Mouse (Mus musculus) midbrain, postnatal 0 days (tissue): ENCODE results near the gene Rngtt. TPM values are rescaled to one million over a fixed set of nuclear protein-coding genes. Genes with fewer than 3 reads are reported as not detected.

Source experiments
- ATAC-seq: fragments of 200-750 bp; cut with Nextera tagmentation; 2 replicates; pipeline ENCODE4 v1.8.0; 2017; ENCODE audit warnings: moderate number of reproducible peaks, mild to moderate bottlenecking, moderate TSS enrichment, moderate library complexity; ENCODE audit not compliant: low FRiP score
- DNase-seq: peaks from one replicate; pipeline ENCODE4 v3.0.0-alpha.2; 2015; ENCODE audit warnings: low spot score
- H3K27ac ChIP-seq: fragments of 300-500 bp; sonication (generic); 2 replicates; pipeline ENCODE4 v1.5.1; 2014; ENCODE audit warnings: low read depth, mild to moderate bottlenecking, low read length, mixed read lengths
- H3K27me3 ChIP-seq: fragments of 300-500 bp; sonication (generic); 2 replicates; pipeline ENCODE4 v1.6.1; 2014; ENCODE audit warnings: low read length, control low read depth, mixed read lengths; ENCODE audit not compliant: insufficient read depth
- H3K36me3 ChIP-seq: fragments of 300-500 bp; sonication (generic); 2 replicates; pipeline ENCODE4 v1.6.1; 2014; ENCODE audit warnings: low read length, control low read depth, mixed read lengths; ENCODE audit not compliant: insufficient read depth
- H3K4me1 ChIP-seq: fragments of 300-500 bp; sonication (generic); 2 replicates; pipeline ENCODE4 v1.6.1; 2014; ENCODE audit warnings: mild to moderate bottlenecking, control low read depth, antibody characterized with exemption, low read length, mixed read lengths; ENCODE audit not compliant: insufficient read depth
- H3K4me2 ChIP-seq: fragments of 300-500 bp; sonication (generic); 2 replicates; pipeline ENCODE4 v1.6.1; 2014; ENCODE audit warnings: low read depth, mild to moderate bottlenecking, low read length, mixed read lengths; ENCODE audit not compliant: poor library complexity, severe bottlenecking
- H3K4me3 ChIP-seq: fragments of 300-500 bp; sonication (generic); 2 replicates; pipeline ENCODE4 v1.5.1; 2014; ENCODE audit warnings: low read depth, mild to moderate bottlenecking, low read length, moderate library complexity
- H3K9ac ChIP-seq: fragments of 300-500 bp; sonication (generic); replicated peaks from 2 replicates; pipeline ENCODE4 v1.6.1; 2014; ENCODE audit warnings: mild to moderate bottlenecking, low read length, moderate library complexity, mixed read lengths; ENCODE audit not compliant: poor library complexity, severe bottlenecking
- H3K9me3 ChIP-seq: fragments of 300-500 bp; sonication (generic); 2 replicates; pipeline ENCODE4 v1.6.1; 2016; ENCODE audit warnings: low read length, control low read depth
- CTCF ChIP-seq: IDR thresholded peaks from 2 replicates; pipeline ENCODE4 v1.5.1; 2016; ENCODE audit warnings: antibody characterized with exemption, mild to moderate bottlenecking
- WGBS: fragments of 180-500 bp; shearing (Covaris S2); extraction: QIAGEN DNeasy Blood & Tissue Kit; methylation state at CpG from one replicate; pipeline ENCODE4 v1.1.7; 2014; 5-methylcytosine and 5-hydroxymethylcytosine counted together
- polyA plus RNA-seq: library from polyadenylated mRNA; unstranded; fragments of >200 nt; fragmentation: Nextera tagmentation; extraction: Ambion mirVana; gene quantifications from 2 replicates; pipeline ENCODE4 v1.2.1, GENCODE M21; 2015
- total RNA-seq: library from RNA; depleted of rRNA; stranded (reverse); fragments of >200 nt; gene quantifications from 2 replicates; pipeline ENCODE4 v1.2.3, GENCODE M21; 2014

Rngtt gene
- total and polyA plus RNA-seq, 2 experiments from 2014 or later = 16.1 to 16.8 TPM

- H3K27me3 ChIP-seq = no peaks in the 10 kb centered on the region
- no peak overlapping the region for H3K4me2 ChIP-seq
- 92% methylated on average over 3 of the region's 3 CpGs for WGBS
- no peaks in the 10 kb centered on the region for H3K36me3 ChIP-seq
- ATAC-seq (no peak), DNase-seq (no peak)
- H3K9ac ChIP-seq = no peak overlapping the region
- no peak overlapping the region for H3K4me3 ChIP-seq
- H3K9me3 ChIP-seq = no peaks in the 10 kb centered on the region
- no peaks in the 10 kb centered on the region for H3K4me1 ChIP-seq
- TF ChIP-seq CTCF = no peak
- H3K27ac ChIP-seq = no peak overlapping the region
Measured at GRCm38 (mm10) chr4:33465871-33466270, 155.8 kb downstream of the Rngtt start.

GRCm38 (mm10) chr4:33466970-33467399, 156.9 kb downstream of the Rngtt start:
- ATAC-seq (no peak), DNase-seq (no peak)
- Histone ChIP-seq H3K9me3 (no peaks in the 10 kb centered on the region), H3K27me3 (no peaks in the 10 kb centered on the region), H3K9ac (no peak overlapping the region), H3K4me2 (no peak overlapping the region), H3K4me3 (no peak overlapping the region), H3K36me3 (no peaks in the 10 kb centered on the region), H3K27ac (no peak overlapping the region), H3K4me1 (no peaks in the 10 kb centered on the region)
- 95% methylated on average over 2 of the region's 2 CpGs for WGBS
- TF ChIP-seq CTCF = no peak

- H3K36me3 ChIP-seq = no peaks in the 10 kb centered on the region
- H3K9ac ChIP-seq = no peak overlapping the region
- DNase-seq (no peak), ATAC-seq (no peak)
- no peak overlapping the region for H3K27ac ChIP-seq
- H3K9me3 ChIP-seq = no peaks in the 10 kb centered on the region
- no peaks in the 10 kb centered on the region for H3K27me3 ChIP-seq
- H3K4me1 ChIP-seq = no peaks in the 10 kb centered on the region
- no peak overlapping the region for H3K4me3 ChIP-seq
- H3K4me2 ChIP-seq = no peak overlapping the region
- TF ChIP-seq CTCF = no peak
- 86% methylated on average over 1 of the region's 1 CpGs for WGBS
Measured at GRCm38 (mm10) chr4:33467627-33468026, 157.5 kb downstream of the Rngtt start.

- DNase-seq = no peak
- no peak overlapping the region for H3K9ac ChIP-seq
- no peak overlapping the region for H3K27ac ChIP-seq
- H3K4me3 ChIP-seq = no peak overlapping the region
- 90% methylated on average over 3 of the region's 3 CpGs for WGBS
- no peak for ATAC-seq
- no peak overlapping the region for H3K4me2 ChIP-seq
- no peak for TF ChIP-seq CTCF
- no peaks in the 10 kb centered on the region for H3K4me1 ChIP-seq
- no peaks in the 10 kb centered on the region for H3K27me3 ChIP-seq
- no peaks in the 10 kb centered on the region for H3K36me3 ChIP-seq
- no peaks in the 10 kb centered on the region for H3K9me3 ChIP-seq
Measured at GRCm38 (mm10) chr4:33468151-33468550, 158.0 kb downstream of the Rngtt start.

- no peak overlapping the region for H3K27ac ChIP-seq
- DNase-seq = no peak
- no peak for TF ChIP-seq CTCF
- no peaks in the 10 kb centered on the region for H3K27me3 ChIP-seq
- 96% methylated on average over 1 of the region's 1 CpGs for WGBS
- H3K4me2 ChIP-seq = no peak overlapping the region
- no peaks in the 10 kb centered on the region for H3K9me3 ChIP-seq
- H3K4me3 ChIP-seq = no peak overlapping the region
- ATAC-seq = no peak
- H3K4me1 ChIP-seq = no peaks in the 10 kb centered on the region
- no peak overlapping the region for H3K9ac ChIP-seq
- H3K36me3 ChIP-seq = no peaks in the 10 kb centered on the region
Measured at GRCm38 (mm10) chr4:33470671-33471302, 160.7 kb downstream of the Rngtt start.

GRCm38 (mm10) chr4:33478011-33478785, 168.1 kb downstream of the Rngtt start:
- H3K4me3 ChIP-seq = no peak overlapping the region
- no peak for TF ChIP-seq CTCF
- no peaks in the 10 kb centered on the region for H3K27me3 ChIP-seq
- 88% methylated on average over 8 of the region's 8 CpGs for WGBS
- no peak overlapping the region for H3K4me2 ChIP-seq
- no peaks in the 10 kb centered on the region for H3K36me3 ChIP-seq
- no peaks in the 10 kb centered on the region for H3K9me3 ChIP-seq
- DNase-seq (no peak), ATAC-seq (no peak)
- no peak overlapping the region for H3K9ac ChIP-seq
- H3K4me1 ChIP-seq = no peaks in the 10 kb centered on the region
- H3K27ac ChIP-seq = no peak overlapping the region
